Mouse (Mus musculus) forebrain, embryonic 12.5 days (tissue): Measurements from ENCODE around the gene Def6. TPM values are rescaled to one million over a fixed set of nuclear protein-coding genes. Genes with fewer than 3 reads are reported as not detected.
"Not testable (repeated sequence)": the region's sequence is repeated elsewhere in the genome, so short reads cannot be mapped to it uniquely, and the experiment has no call there.

Experiments
- ATAC-seq: fragments of 200-750 bp; cut with Nextera tagmentation; 2 replicates; pipeline ENCODE4 v1.8.0; 2017; ENCODE audit warnings: moderate TSS enrichment; ENCODE audit not compliant: low FRiP score
- H3K27ac ChIP-seq: fragments of 300-500 bp; sonication (generic); 2 replicates; pipeline ENCODE4 v1.5.1; 2016; ENCODE audit warnings: mild to moderate bottlenecking
- H3K27me3 ChIP-seq: fragments of 300-500 bp; sonication (generic); 2 replicates; pipeline ENCODE4 v1.6.1; 2016; ENCODE audit warnings: mild to moderate bottlenecking
- H3K36me3 ChIP-seq: fragments of 300-500 bp; sonication (generic); replicated peaks from 2 replicates; pipeline ENCODE4 v1.6.1; 2016; ENCODE audit warnings: mild to moderate bottlenecking
- H3K4me1 ChIP-seq: fragments of 300-500 bp; sonication (generic); 2 replicates; pipeline ENCODE4 v1.6.1; 2016
- H3K4me2 ChIP-seq: fragments of 300-500 bp; sonication (generic); 2 replicates; pipeline ENCODE4 v1.6.1; 2016; ENCODE audit warnings: mild to moderate bottlenecking, moderate library complexity
- H3K4me3 ChIP-seq: fragments of 300-500 bp; sonication (generic); replicated peaks from 2 replicates; pipeline ENCODE4 v1.5.1; 2016; ENCODE audit warnings: mild to moderate bottlenecking
- H3K9ac ChIP-seq: fragments of 300-500 bp; sonication (generic); 2 replicates; pipeline ENCODE4 v1.6.1; 2016; ENCODE audit warnings: mild to moderate bottlenecking
- H3K9me3 ChIP-seq: fragments of 300-500 bp; sonication (generic); 2 replicates; pipeline ENCODE4 v1.6.1; 2016
- WGBS: fragments of 180-500 bp; shearing (Covaris S2); methylation state at CpG from one replicate; pipeline ENCODE4 v1.1.7; 2016; 5-methylcytosine and 5-hydroxymethylcytosine counted together
- polyA plus RNA-seq: library from polyadenylated mRNA; unstranded; fragments of >200 nt; fragmentation: Nextera tagmentation; extraction: Ambion mirVana; gene quantifications from 2 replicates; pipeline ENCODE4 v1.2.1, GENCODE M21; 2016

The Def6 gene
- polyA plus RNA-seq, 1 experiment from 2014 or later = 4.4 TPM

GRCm38 (mm10) chr17:28211921-28212341, 4.4 kb downstream of the Def6 start:
- H3K4me1 ChIP-seq = peaks cover 14% of the 10 kb centered on the region
- H3K4me3 ChIP-seq = no peak overlapping the region
- WGBS = 86% methylated on average over 6 of the region's 6 CpGs
- H3K27me3 ChIP-seq = peaks cover 18% of the 10 kb centered on the region; the same call in 1 of the 2 replicates
- H3K9me3 ChIP-seq = no peaks in the 10 kb centered on the region
- no peak overlapping the region for H3K4me2 ChIP-seq
- H3K9ac ChIP-seq = no peak overlapping the region
- no peaks in the 10 kb centered on the region for H3K36me3 ChIP-seq
- ATAC-seq = no peak
- no peak overlapping the region for H3K27ac ChIP-seq

DNA sequence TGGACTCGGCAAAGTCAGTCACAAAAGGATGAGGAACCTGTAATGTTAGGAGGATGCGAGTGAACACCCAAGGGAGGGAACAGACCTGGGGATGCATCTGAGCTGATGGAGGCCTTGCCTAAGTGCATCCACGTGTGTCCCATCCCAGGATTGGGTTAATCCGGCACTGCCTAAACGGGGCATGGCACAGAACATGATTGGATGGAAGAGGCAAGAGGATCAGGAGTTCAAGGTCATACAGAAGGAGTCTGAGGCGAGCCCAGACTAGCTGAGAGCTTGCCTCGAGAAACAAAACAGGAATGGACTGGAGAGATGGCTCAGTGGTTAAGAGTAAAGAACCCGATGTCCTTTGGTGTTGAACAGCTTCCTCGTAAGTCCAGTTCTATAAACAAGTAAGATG, 4.8 kb downstream of the Def6 start:
- Histone ChIP-seq H3K4me3 (no peak overlapping the region), H3K4me2 (no peak overlapping the region), H3K27ac (no peak overlapping the region), H3K27me3 (peaks cover 18% of the 10 kb centered on the region; the same call in 1 of the 2 replicates), H3K9ac (no peak overlapping the region), H3K9me3 (no peaks in the 10 kb centered on the region), H3K36me3 (no peaks in the 10 kb centered on the region), H3K4me1 (peaks cover 11% of the 10 kb centered on the region)
- ATAC-seq = no peak
- 77% methylated on average over 9 of the region's 9 CpGs for WGBS

- 29% methylated on average over 4 of the region's 4 CpGs for WGBS
- H3K27ac ChIP-seq = no peak overlapping the region
- no peaks in the 10 kb centered on the region for H3K9me3 ChIP-seq
- 0 out of 2 replicates have a peak, but pooled peaks cover 8% of the 10 kb centered on the region for H3K4me1 ChIP-seq
- no peak for ATAC-seq
- H3K9ac ChIP-seq = no peak overlapping the region
- no peak overlapping the region for H3K4me3 ChIP-seq
- H3K27me3 ChIP-seq = peaks cover 18% of the 10 kb centered on the region
- H3K4me2 ChIP-seq = no peak overlapping the region
- no peaks in the 10 kb centered on the region for H3K36me3 ChIP-seq
These were observed 5.7 kb downstream of the Def6 start for GRCm38 (mm10) chr17:28213236-28213635.

- no peaks in the 10 kb centered on the region for H3K9me3 ChIP-seq
- 0 out of 2 replicates have a peak, but pooled peaks cover 5% of the 10 kb centered on the region for H3K4me1 ChIP-seq
- no peak for ATAC-seq
- no peak overlapping the region for H3K9ac ChIP-seq
- H3K36me3 ChIP-seq = no peaks in the 10 kb centered on the region
- H3K4me2 ChIP-seq = no peak overlapping the region
- H3K27ac ChIP-seq = no peak overlapping the region
- WGBS = 85% methylated on average over 9 of the region's 9 CpGs
- H3K27me3 ChIP-seq = peaks cover 4% of the 10 kb centered on the region; the same call in 1 of the 2 replicates
- no peak overlapping the region for H3K4me3 ChIP-seq
These were observed 9.2 kb downstream of the Def6 start for GRCm38 (mm10) chr17:28216791-28217190.

- Histone ChIP-seq H3K4me1 (peaks cover 7% of the 10 kb centered on the region), H3K4me3 (no peak overlapping the region), H3K27me3 (peaks cover 4% of the 10 kb centered on the region; the same call in 1 of the 2 replicates), H3K36me3 (no peaks in the 10 kb centered on the region), H3K27ac (peak overlapping the region; percentile 25; the same call in 1 of the 2 replicates), H3K9ac (peak overlapping the region; percentile 17; the same call in 1 of the 2 replicates), H3K4me2 (peak overlapping the region; percentile 6; the same call in 1 of the 2 replicates), H3K9me3 (no peaks in the 10 kb centered on the region)
- WGBS = 25% methylated on average over 23 of the region's 23 CpGs
- no peak for ATAC-seq
These were observed 10.4 kb downstream of the Def6 start for GRCm38 (mm10) chr17:28217721-28218649.

DNA sequence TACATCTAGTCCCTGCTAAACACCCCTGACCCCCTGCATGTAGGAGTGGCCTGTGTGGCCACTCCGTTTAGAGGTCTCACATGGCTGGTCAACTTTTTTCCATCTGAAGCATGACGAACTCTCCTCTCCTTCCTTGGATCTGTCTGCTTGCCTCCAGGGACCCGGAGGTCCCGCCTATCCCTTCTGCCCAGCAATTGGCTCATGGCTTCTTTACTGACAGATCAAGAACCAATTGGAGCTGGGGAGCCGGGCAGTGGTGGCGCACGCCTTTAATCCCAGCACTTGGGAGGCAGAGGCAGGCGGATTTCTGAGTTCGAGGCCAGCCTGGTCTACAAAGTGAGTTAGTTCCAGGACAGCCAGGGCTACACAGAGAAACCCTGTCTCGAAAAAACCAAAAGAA, 14.9 kb downstream of the Def6 start:
- not testable (repeated sequence) for H3K9ac ChIP-seq, H3K4me3 ChIP-seq, H3K9me3 ChIP-seq, H3K27me3 ChIP-seq, H3K27ac ChIP-seq, ATAC-seq, H3K36me3 ChIP-seq, H3K4me2 ChIP-seq
- WGBS = 94% methylated on average over 10 of the region's 10 CpGs
- peaks cover 25% of the 10 kb centered on the region for H3K4me1 ChIP-seq

- 2% methylated on average over 46 of the region's 46 CpGs for WGBS
- no peaks in the 10 kb centered on the region for H3K36me3 ChIP-seq
- H3K4me3 ChIP-seq = peak overlapping the region; percentile 47
- peak overlapping the region; percentile 73 for H3K9ac ChIP-seq
- H3K9me3 ChIP-seq = no peaks in the 10 kb centered on the region
- H3K4me2 ChIP-seq = peak overlapping the region; percentile 82
- peak overlapping the region; percentile 86 for H3K27ac ChIP-seq
- ATAC-seq = peak; percentile 89
- no peaks in the 10 kb centered on the region; the same call in 1 of the 2 replicates for H3K27me3 ChIP-seq
- H3K4me1 ChIP-seq = peaks cover 21% of the 10 kb centered on the region
These were observed 16.2 kb downstream of the Def6 start for GRCm38 (mm10) chr17:28223561-28224391.

DNA sequence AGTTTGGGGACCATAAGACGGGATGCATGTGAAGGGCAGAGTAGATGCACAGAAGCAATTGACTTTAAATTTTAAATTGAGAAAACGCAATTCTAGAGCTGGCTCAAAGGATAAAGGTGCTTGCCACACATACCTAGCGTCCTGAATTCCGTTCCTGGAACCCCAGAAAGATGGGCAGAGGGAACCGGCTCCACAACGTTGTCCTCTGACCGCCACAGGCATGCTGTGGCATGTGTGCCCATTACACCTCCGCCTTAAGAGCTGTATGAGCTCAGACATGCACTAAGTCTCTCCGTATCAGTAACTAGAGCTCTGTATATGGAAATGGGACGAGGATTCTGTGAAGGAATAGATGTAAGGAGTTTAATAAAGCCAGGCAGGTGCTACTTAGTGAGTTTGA, 17.0 kb downstream of the Def6 start:
- Histone ChIP-seq H3K4me1 (peaks cover 21% of the 10 kb centered on the region), H3K9me3 (no peaks in the 10 kb centered on the region), H3K27ac (no peak overlapping the region), H3K27me3 (no peaks in the 10 kb centered on the region; the same call in 1 of the 2 replicates), H3K36me3 (no peaks in the 10 kb centered on the region), H3K4me3 (no peak overlapping the region), H3K4me2 (no peak overlapping the region), H3K9ac (no peak overlapping the region)
- 87% methylated on average over 10 of the region's 10 CpGs for WGBS
- ATAC-seq = no peak

DNA sequence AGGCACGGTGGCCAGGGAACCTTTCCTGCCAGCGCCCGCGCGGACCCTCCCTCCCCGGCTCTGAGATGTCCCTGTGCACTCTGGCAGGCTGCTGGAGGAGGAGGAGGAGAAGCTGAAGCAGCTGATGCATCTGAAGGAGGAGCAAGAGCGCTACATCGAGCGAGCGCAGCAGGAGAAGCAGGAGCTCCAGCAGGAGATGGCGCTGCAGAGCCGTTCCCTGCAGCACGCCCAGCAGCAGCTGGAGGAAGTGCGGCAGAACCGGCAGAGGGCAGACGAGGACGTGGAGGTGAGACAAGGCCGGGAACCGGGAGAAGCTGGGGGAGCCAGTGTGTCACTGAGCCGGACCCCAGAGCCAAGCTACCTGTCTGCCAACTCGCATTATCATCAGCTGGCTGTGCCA, 18.4 kb downstream of the Def6 start:
- peak; percentile 60 for ATAC-seq
- Histone ChIP-seq H3K27ac (peak overlapping the region; percentile 57; the same call in 1 of the 2 replicates), H3K4me3 (peak overlapping the region; percentile 33), H3K27me3 (peaks cover 2% of the 10 kb centered on the region; the same call in 1 of the 2 replicates), H3K36me3 (no peaks in the 10 kb centered on the region), H3K4me1 (peaks cover 21% of the 10 kb centered on the region), H3K9me3 (no peaks in the 10 kb centered on the region), H3K9ac (peak overlapping the region; percentile 44), H3K4me2 (peak overlapping the region; percentile 78)
- under 1% methylated on average over 21 of the region's 21 CpGs for WGBS

- Histone ChIP-seq H3K9me3 (no peaks in the 10 kb centered on the region), H3K27me3 (peaks cover 10% of the 10 kb centered on the region; the same call in 1 of the 2 replicates), H3K27ac (no peak overlapping the region), H3K4me2 (no peak overlapping the region), H3K4me1 (peaks cover 13% of the 10 kb centered on the region), H3K9ac (no peak overlapping the region), H3K36me3 (no peaks in the 10 kb centered on the region), H3K4me3 (no peak overlapping the region)
- no peak for ATAC-seq
- 87% methylated on average over 6 of the region's 6 CpGs for WGBS
These were observed 22.9 kb downstream of the Def6 start for GRCm38 (mm10) chr17:28230486-28230885.

DNA sequence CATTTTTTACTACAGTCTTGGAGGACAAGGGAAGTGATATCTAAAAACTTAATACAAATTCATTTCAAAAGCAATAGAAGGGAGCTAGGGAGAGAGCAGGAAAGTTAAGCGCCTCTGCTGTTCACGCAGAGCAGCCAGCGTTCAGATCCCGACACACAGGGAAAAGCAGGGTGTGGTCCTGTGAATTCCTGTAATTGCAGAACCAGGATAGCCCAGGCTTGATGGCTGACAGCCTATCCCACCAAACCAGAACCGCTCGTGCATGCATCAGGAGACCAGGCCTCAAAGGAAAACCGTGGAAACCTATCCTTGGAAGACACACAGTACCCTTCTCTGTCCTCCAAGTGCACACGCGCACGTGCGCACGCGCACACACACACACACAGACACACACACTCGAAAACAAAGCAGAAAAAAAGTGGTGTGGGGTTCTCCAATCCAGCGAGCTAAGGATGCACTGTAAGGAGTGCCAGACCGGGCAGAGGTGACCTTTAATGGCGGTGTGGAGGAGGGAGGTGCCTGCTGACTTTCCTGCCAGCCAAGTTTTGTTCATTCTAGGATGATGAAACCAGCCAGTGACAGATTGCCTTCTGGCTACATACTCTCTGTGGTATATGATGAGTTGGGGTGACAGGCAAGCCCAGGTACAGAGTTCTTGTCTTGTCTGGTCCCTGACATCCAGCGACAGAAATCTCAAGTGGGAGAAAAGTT, 23.6 kb downstream of the Def6 start:
- Histone ChIP-seq H3K27ac (no peak overlapping the region), H3K9me3 (no peaks in the 10 kb centered on the region), H3K4me2 (no peak overlapping the region), H3K4me1 (peaks cover 9% of the 10 kb centered on the region), H3K36me3 (no peaks in the 10 kb centered on the region), H3K9ac (no peak overlapping the region), H3K4me3 (no peak overlapping the region), H3K27me3 (peaks cover 10% of the 10 kb centered on the region; the same call in 1 of the 2 replicates)
- WGBS = 86% methylated on average over 18 of the region's 18 CpGs
- ATAC-seq = no peak
